Mouse (Mus musculus): ENCODE data around the gene Sos2. TPM values are rescaled to one million over a fixed set of nuclear protein-coding genes. Genes with fewer than 3 reads are reported as not detected.
A peak's percentile ranks its signal among the peaks of the same experiment; 100 is the strongest.

Sos2 gene
- total and polyA plus RNA-seq, 3 experiments: 21.3 to 38.5 (median 33.7) TPM

DNA sequence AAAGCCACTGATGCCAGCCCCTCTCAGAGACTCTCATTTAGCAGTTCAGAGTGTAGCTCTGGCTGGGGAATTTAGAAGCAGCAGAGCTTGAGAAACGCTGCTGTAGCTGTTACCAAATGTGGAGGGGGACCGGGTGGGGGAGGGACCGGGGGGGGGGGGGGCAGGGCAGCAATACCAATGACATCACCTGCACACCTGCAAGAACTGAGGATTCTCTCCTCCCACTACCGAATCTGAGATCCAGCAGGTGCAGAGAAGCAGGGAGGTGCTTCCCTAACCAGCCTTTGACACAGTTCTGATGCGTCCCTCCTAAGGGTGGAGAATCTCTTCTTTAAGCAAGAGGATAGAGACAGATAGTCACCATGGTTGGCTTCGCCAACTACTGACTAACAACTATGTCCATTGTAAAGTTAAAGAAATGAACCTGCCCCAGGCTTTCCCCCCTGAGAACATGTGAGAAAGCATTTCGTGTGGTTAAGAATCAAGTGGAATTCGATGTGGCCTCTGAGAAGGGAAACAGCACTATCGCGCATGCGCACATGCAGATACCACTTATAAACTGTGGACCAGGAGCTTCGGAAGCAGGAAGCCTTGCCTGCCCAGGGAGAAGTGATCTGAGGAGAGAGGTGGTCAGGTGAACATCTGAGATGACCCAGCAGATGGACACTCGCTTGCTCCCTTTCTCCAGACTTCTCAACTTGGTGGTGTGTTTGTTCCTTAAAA lies 136.0 kb downstream of the Sos2 start:
- 80% methylated on average over 13 of the region's 13 CpGs for WGBS
- Histone ChIP-seq H3K27ac (no peak overlapping the region), H3K9ac (ENCODE audit: low read depth, low read length) (no peak overlapping the region), H3K27me3 (ENCODE audit: control insufficient read depth, insufficient read depth, low read length) (no peaks in the 10 kb centered on the region), H3K4me1 (ENCODE audit: control insufficient read depth, insufficient read depth, low read length) (peaks cover 2% of the 10 kb centered on the region; the same call in 1 of the 2 replicates), H3K4me3 (no peak overlapping the region), H3K36me3 (ENCODE audit: control insufficient read depth, insufficient read depth, low read length) (no peaks in the 10 kb centered on the region), H3K79me2 (replicated peaks; ENCODE audit: control insufficient read depth, insufficient read depth, low read length) (no peaks in the 10 kb centered on the region)
- no peak for DNase-seq
- intact Hi-C loops (cut with DNase I): no loop called here
- no peak for TF ChIP-seq CTCF (IDR thresholded peaks at IDR 0.05)
- no peak for TF ChIP-seq POLR2A (IDR thresholded peaks at IDR 0.05; ENCODE audit: insufficient read depth, low read depth, low read length)
- no peak for TF ChIP-seq EP300 (IDR thresholded peaks at IDR 0.05; ENCODE audit: insufficient read depth, low read depth, low read length)

DNA sequence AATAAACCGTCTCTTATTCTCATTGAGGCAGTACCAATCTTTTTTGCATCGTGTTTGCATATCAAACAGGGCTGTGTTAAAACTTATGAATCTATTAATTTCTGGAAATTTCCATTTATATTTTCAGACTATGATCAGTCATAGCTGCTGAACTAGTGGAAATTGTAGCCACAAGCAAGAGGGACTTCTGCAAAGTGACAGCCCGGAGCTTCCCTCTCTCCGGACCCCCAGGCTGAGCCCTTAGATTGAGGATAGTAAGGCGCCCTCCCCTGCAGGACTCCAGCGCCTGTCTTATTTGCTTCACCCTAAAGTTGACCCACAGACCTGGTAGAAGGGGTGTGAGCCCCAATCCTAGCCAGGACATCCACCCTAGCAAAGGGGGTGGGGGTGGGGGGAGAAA lies 136.7 kb downstream of the Sos2 start:
- Histone ChIP-seq H3K79me2 (replicated peaks; ENCODE audit: control insufficient read depth, insufficient read depth, low read length) (no peaks in the 10 kb centered on the region), H3K27ac (no peak overlapping the region), H3K4me3 (no peak overlapping the region), H3K9ac (ENCODE audit: low read depth, low read length) (no peak overlapping the region), H3K4me1 (ENCODE audit: control insufficient read depth, insufficient read depth, low read length) (peaks cover 3% of the 10 kb centered on the region), H3K27me3 (ENCODE audit: control insufficient read depth, insufficient read depth, low read length) (no peaks in the 10 kb centered on the region), H3K36me3 (ENCODE audit: control insufficient read depth, insufficient read depth, low read length) (no peaks in the 10 kb centered on the region)
- intact Hi-C loops (cut with DNase I): no loop called here
- 93% methylated on average over 6 of the region's 6 CpGs for WGBS
- no peak for TF ChIP-seq POLR2A (IDR thresholded peaks at IDR 0.05; ENCODE audit: insufficient read depth, low read depth, low read length)
- no peak for TF ChIP-seq CTCF (IDR thresholded peaks at IDR 0.05)
- no peak for TF ChIP-seq EP300 (IDR thresholded peaks at IDR 0.05; ENCODE audit: insufficient read depth, low read depth, low read length)
- no peak for DNase-seq

DNA sequence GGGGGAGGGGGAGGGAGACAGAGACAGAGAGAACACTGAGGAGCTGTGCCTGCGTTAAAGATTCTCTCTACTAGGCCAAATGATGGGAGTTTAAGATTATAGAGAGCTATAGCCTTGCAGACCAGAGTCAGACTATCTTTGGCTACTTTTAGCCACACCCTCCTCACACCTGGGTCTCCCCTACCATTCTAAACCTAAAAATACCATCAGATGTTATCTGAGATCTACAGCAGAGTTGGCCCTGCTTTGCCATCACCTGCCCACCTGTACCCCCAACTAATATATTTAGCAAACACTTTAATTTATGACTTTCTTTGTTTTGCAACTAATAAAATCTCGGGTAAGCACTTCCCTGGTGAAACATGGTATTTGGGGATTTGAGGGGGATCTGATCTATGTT lies 137.1 kb downstream of the Sos2 start:
- Histone ChIP-seq H3K79me2 (replicated peaks; ENCODE audit: control insufficient read depth, insufficient read depth, low read length) (no peaks in the 10 kb centered on the region), H3K4me3 (no peak overlapping the region), H3K27ac (no peak overlapping the region), H3K9ac (ENCODE audit: low read depth, low read length) (no peak overlapping the region), H3K36me3 (ENCODE audit: control insufficient read depth, insufficient read depth, low read length) (no peaks in the 10 kb centered on the region), H3K4me1 (ENCODE audit: control insufficient read depth, insufficient read depth, low read length) (peaks cover 3% of the 10 kb centered on the region), H3K27me3 (ENCODE audit: control insufficient read depth, insufficient read depth, low read length) (no peaks in the 10 kb centered on the region)
- intact Hi-C loops (cut with DNase I): no loop called here
- DNase-seq: no peak
- TF ChIP-seq EP300 (IDR thresholded peaks at IDR 0.05; ENCODE audit: insufficient read depth, low read depth, low read length) (no peak), POLR2A (IDR thresholded peaks at IDR 0.05; ENCODE audit: insufficient read depth, low read depth, low read length) (no peak), CTCF (IDR thresholded peaks at IDR 0.05) (no peak)
- 75% methylated on average over 2 of the region's 2 CpGs for WGBS

DNA sequence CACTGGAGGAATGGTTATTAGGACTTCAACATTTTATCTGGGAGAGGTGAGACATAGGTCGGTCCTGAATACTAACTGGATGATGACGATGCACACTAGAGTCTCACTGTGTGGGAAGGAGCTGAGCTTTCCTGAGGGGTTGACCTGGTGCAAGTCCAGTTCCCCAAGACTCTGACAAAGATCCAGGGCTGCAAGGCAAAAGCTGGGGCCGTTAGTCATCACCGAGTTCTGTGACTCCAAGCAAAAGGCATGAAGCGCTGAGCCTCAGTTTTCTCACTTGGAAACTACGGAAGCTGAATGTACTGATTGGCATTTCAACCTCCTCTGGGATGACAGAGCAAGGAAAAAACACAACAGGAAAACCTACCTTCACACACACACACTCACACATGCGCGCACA lies 139.3 kb downstream of the Sos2 start:
- Histone ChIP-seq H3K9ac (ENCODE audit: low read depth, low read length) (no peak overlapping the region), H3K36me3 (ENCODE audit: control insufficient read depth, insufficient read depth, low read length) (no peaks in the 10 kb centered on the region), H3K79me2 (replicated peaks; ENCODE audit: control insufficient read depth, insufficient read depth, low read length) (no peaks in the 10 kb centered on the region), H3K4me1 (ENCODE audit: control insufficient read depth, insufficient read depth, low read length) (peaks cover 14% of the 10 kb centered on the region), H3K27ac (no peak overlapping the region), H3K4me3 (no peak overlapping the region), H3K27me3 (ENCODE audit: control insufficient read depth, insufficient read depth, low read length) (no peaks in the 10 kb centered on the region)
- intact Hi-C loops (cut with DNase I): no loop called here
- TF ChIP-seq POLR2A (IDR thresholded peaks at IDR 0.05; ENCODE audit: insufficient read depth, low read depth, low read length): no peak
- DNase-seq: no peak
- 91% methylated on average over 8 of the region's 8 CpGs for WGBS

DNA sequence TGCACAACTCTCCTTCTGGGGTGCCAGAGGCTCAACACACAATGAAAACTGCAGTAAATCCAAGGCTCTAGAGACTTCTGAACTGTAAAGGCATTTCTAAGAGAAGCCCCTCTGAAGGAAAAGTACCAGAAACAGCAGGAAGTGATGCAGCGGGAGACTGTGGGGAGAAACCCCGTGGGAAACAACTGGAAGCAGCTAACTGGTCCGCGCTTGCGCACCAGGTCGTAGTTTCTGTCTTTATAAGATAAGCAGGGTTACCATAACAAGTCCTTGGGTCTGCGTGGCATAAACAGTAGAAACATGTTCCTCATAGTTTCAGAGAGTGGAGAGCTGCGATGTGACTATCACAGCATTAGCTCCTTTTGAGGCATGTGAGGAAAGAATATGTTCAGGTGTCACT lies 140.0 kb downstream of the Sos2 start:
- Histone ChIP-seq H3K36me3 (ENCODE audit: control insufficient read depth, insufficient read depth, low read length) (no peaks in the 10 kb centered on the region), H3K9ac (ENCODE audit: low read depth, low read length) (no peak overlapping the region), H3K79me2 (replicated peaks; ENCODE audit: control insufficient read depth, insufficient read depth, low read length) (no peaks in the 10 kb centered on the region), H3K4me3 (no peak overlapping the region), H3K27ac (peak overlapping the region; percentile 47; the same call in 1 of the 2 replicates), H3K4me1 (ENCODE audit: control insufficient read depth, insufficient read depth, low read length) (peaks cover 19% of the 10 kb centered on the region), H3K27me3 (ENCODE audit: control insufficient read depth, insufficient read depth, low read length) (no peaks in the 10 kb centered on the region)
- DNase-seq: peak in 1 of 2 experiments; percentile 42
- TF ChIP-seq POLR2A (IDR thresholded peaks at IDR 0.05; ENCODE audit: insufficient read depth, low read depth, low read length) (0 out of 2 replicates have a peak, but pooled peaks have one; percentile 31), CTCF (IDR thresholded peaks at IDR 0.05) (no peak)
- 37% methylated on average over 8 of the region's 8 CpGs for WGBS
- intact Hi-C loops (cut with DNase I): no loop called here

DNA sequence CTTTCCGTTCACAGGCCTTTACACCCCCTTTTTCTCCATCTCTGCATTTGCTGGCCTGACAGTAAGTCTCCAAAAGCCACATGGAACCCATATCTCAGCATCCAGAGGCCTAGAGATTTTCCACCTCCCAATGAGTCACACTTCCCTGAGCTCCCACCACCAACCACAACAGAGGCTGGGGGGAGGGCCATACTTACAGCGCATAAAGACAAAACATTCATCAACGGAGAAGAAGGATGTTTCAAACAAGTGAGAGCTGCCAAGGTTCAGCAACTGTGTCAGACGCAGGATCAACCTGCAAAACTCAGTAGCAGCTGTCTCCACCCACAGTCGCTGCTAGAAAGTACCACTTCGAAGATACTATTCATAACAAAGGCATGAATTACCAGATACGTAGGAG lies 142.3 kb downstream of the Sos2 start:
- no peaks in the 10 kb centered on the region for H3K27me3 ChIP-seq (ENCODE audit: control insufficient read depth, insufficient read depth, low read length)
- 47% methylated on average over 7 of the region's 7 CpGs for WGBS
- peaks cover 19% of the 10 kb centered on the region for H3K4me1 ChIP-seq (ENCODE audit: control insufficient read depth, insufficient read depth, low read length)
- TF ChIP-seq CTCF (IDR thresholded peaks at IDR 0.05) (no peak), EP300 (IDR thresholded peaks at IDR 0.05; ENCODE audit: insufficient read depth, low read depth, low read length) (no peak), POLR2A (IDR thresholded peaks at IDR 0.05; ENCODE audit: insufficient read depth, low read depth, low read length) (no peak)
- H3K9ac ChIP-seq (ENCODE audit: low read depth, low read length): no peak overlapping the region
- H3K79me2 ChIP-seq (replicated peaks; ENCODE audit: control insufficient read depth, insufficient read depth, low read length): no peaks in the 10 kb centered on the region
- DNase-seq: no peak
- intact Hi-C loops (cut with DNase I): loop anchor here (5.0 kb wide), 1 partner anchor 37 kb away; no protein-coding TSS in a partner anchor
- H3K27ac ChIP-seq: peak overlapping the region; percentile 97; the same call in 1 of the 2 replicates
- no peaks in the 10 kb centered on the region for H3K36me3 ChIP-seq (ENCODE audit: control insufficient read depth, insufficient read depth, low read length)
- H3K4me3 ChIP-seq: no peak overlapping the region
